Mouse (Mus musculus) liver, embryonic 12.5 days (tissue): ENCODE data around the gene Trank1. TPM values are rescaled to one million over a fixed set of nuclear protein-coding genes. Genes with fewer than 3 reads are reported as not detected.

Source experiments
- ATAC-seq: fragments of 200-750 bp; cut with Nextera tagmentation; 2 replicates; pipeline ENCODE4 v1.8.0; 2017; ENCODE audit warnings: moderate number of reproducible peaks, mild to moderate bottlenecking, moderate library complexity
- H3K27ac ChIP-seq: fragments of 300-500 bp; sonication (generic); 2 replicates; pipeline ENCODE4 v1.5.1; 2016; ENCODE audit warnings: mild to moderate bottlenecking
- H3K27me3 ChIP-seq: fragments of 300-500 bp; sonication (generic); replicated peaks from 2 replicates; pipeline ENCODE4 v1.6.1; 2016; ENCODE audit warnings: mild to moderate bottlenecking, moderate library complexity
- H3K36me3 ChIP-seq: fragments of 300-500 bp; sonication (generic); 2 replicates; pipeline ENCODE4 v1.6.1; 2016; ENCODE audit warnings: mild to moderate bottlenecking, moderate library complexity
- H3K4me1 ChIP-seq: fragments of 300-500 bp; sonication (generic); 2 replicates; pipeline ENCODE4 v1.6.1; 2016
- H3K4me2 ChIP-seq: fragments of 300-500 bp; sonication (generic); 2 replicates; pipeline ENCODE4 v1.6.1; 2016; ENCODE audit warnings: mild to moderate bottlenecking, moderate library complexity
- H3K4me3 ChIP-seq: fragments of 300-500 bp; sonication (generic); 2 replicates; pipeline ENCODE4 v1.5.1; 2016; ENCODE audit warnings: mild to moderate bottlenecking, moderate library complexity
- H3K9ac ChIP-seq: fragments of 300-500 bp; sonication (generic); 2 replicates; pipeline ENCODE4 v1.6.1; 2016; ENCODE audit warnings: mild to moderate bottlenecking, moderate library complexity
- H3K9me3 ChIP-seq: fragments of 300-500 bp; sonication (generic); replicated peaks from 2 replicates; pipeline ENCODE4 v1.6.1; 2016; ENCODE audit warnings: mild to moderate bottlenecking, moderate library complexity
- WGBS: fragments of 180-500 bp; shearing (Covaris S2); methylation state at CpG from one replicate; pipeline ENCODE4 v1.1.7; 2016; ENCODE audit not compliant: insufficient replicate concordance; 5-methylcytosine and 5-hydroxymethylcytosine counted together
- polyA plus RNA-seq: library from polyadenylated mRNA; unstranded; fragments of >200 nt; fragmentation: Nextera tagmentation; extraction: Ambion mirVana; gene quantifications from 2 replicates; pipeline ENCODE4 v1.2.1, GENCODE M21; 2016

The Trank1 gene
- polyA plus RNA-seq, 1 experiment from 2014 or later, result not detected

DNA sequence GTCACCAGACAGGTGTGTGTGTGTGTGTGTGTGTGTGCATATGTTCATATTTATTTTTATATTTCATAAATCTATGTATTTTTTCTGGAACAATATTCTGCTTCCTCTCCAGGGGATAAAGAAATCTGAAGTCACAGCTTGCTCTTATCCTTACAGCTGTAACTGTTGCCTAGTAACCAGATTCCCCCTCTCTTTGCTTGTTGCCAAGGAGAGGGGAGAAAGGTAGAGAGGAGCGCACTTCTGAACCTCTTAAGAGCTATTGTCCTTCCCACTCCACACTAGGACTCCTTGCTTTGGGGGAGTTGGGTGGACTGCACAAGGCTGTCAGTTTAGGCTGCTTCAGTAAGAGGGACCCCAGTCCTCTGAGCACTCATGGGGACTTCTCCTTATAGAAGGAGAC, 40.1 kb downstream of the Trank1 start:
- no peak for ATAC-seq
- Histone ChIP-seq H3K9me3 (no peaks in the 10 kb centered on the region), H3K4me3 (no peak overlapping the region), H3K27me3 (no peaks in the 10 kb centered on the region), H3K36me3 (no peaks in the 10 kb centered on the region), H3K4me1 (no peaks in the 10 kb centered on the region), H3K9ac (no peak overlapping the region), H3K4me2 (no peak overlapping the region), H3K27ac (no peak overlapping the region)
- 53% methylated on average over 1 of the region's 1 CpGs for WGBS

DNA sequence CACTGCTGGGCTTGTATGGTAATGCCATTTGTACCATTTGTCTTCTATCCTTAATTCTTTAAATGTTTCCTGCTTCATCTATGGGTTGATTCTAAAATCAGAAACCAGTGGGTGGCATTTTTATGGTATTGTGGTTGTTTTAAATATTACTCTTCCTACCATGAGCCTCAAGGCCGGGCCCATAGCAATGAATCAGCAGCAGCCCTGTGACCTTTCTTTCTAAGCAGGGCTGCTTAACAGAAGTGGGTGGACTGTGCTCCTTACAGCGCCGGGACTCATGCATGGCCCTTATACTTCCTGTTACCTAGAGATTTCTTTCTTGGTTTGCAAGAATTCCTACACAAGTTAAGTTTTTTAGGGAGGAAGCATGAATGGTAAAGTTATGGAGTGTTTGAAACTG, 41.1 kb downstream of the Trank1 start:
- Histone ChIP-seq H3K9me3 (no peaks in the 10 kb centered on the region), H3K9ac (no peak overlapping the region), H3K27me3 (no peaks in the 10 kb centered on the region), H3K36me3 (no peaks in the 10 kb centered on the region), H3K4me2 (no peak overlapping the region), H3K27ac (no peak overlapping the region), H3K4me3 (no peak overlapping the region), H3K4me1 (no peaks in the 10 kb centered on the region)
- ATAC-seq, result no peak
- 66% methylated on average over 3 of the region's 3 CpGs for WGBS

GRCm38 (mm10) chr9:111355041-111355440, 43.5 kb downstream of the Trank1 start:
- Histone ChIP-seq H3K36me3 (no peaks in the 10 kb centered on the region), H3K27me3 (no peaks in the 10 kb centered on the region), H3K4me1 (no peaks in the 10 kb centered on the region), H3K27ac (no peak overlapping the region), H3K4me2 (no peak overlapping the region), H3K4me3 (no peak overlapping the region), H3K9ac (no peak overlapping the region), H3K9me3 (no peaks in the 10 kb centered on the region)
- WGBS, result 53% methylated on average over 4 of the region's 4 CpGs
- no peak for ATAC-seq

DNA sequence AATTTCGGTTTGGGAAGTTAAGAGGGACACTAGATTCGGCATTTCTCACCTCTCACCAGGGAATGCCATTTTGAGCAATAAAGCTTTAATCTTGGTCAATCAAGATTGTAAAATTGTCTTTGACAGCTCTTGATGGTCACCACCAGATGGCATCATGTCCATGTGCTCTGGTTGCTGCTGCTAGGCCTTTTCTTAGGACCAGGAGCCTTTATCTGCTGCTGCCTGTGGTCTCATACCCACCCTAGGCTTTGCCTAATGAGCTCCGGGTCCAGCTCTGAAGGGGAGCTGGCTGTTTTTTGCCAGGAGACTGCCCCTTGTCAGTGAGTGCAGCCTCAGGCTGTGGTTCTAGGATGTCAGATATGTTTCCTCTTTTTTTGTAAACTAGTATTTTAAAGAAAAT, 44.8 kb downstream of the Trank1 start:
- Histone ChIP-seq H3K4me1 (no peaks in the 10 kb centered on the region), H3K4me2 (no peak overlapping the region), H3K9me3 (no peaks in the 10 kb centered on the region), H3K9ac (no peak overlapping the region), H3K4me3 (no peak overlapping the region), H3K27ac (no peak overlapping the region), H3K36me3 (no peaks in the 10 kb centered on the region), H3K27me3 (no peaks in the 10 kb centered on the region)
- no peak for ATAC-seq
- WGBS, result 31% methylated on average over 3 of the region's 3 CpGs

DNA sequence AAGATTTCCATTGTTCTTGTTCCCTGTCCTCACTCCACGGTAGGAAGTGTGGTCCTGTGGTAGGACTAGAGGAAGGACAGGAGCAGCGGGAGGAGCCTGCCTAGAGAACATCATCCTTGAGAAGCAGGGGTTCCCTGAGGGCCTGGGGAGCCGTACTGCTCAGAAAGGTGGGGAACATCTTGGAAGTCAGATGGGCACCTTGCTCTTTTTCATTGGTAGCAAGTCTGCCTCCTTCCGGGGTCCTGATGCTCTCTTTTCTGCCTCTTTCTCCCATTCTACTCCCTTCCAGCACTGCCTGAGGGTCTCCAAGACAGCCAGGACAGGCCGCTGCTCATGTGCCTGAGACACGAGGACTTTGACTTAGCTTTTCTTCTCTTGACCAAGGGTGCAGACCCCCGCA, 52.1 kb downstream of the Trank1 start:
- ATAC-seq, result no peak
- Histone ChIP-seq H3K4me3 (no peak overlapping the region), H3K27me3 (no peaks in the 10 kb centered on the region), H3K4me1 (no peaks in the 10 kb centered on the region), H3K9me3 (no peaks in the 10 kb centered on the region), H3K9ac (no peak overlapping the region), H3K36me3 (no peaks in the 10 kb centered on the region), H3K27ac (no peak overlapping the region), H3K4me2 (no peak overlapping the region)
- 48% methylated on average over 7 of the region's 7 CpGs for WGBS

DNA sequence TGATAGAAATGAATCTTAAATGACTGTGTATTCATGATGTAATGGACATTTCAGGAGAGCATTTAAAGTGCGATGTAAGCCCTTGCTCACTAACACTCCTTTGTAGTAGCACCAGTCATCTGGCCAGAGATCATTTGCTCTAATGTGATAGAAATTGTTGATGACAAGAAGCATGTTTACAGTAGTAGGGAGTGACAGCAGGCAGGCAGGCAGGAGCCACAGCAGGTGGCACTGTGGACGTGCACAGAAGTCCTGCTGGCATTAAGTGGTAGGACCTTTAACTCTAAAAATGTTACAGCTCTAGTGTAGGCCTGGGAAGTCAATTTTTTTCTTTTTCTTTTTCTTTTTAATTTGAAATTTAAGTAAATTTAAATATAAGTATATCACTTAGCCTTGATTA, 56.2 kb downstream of the Trank1 start:
- 64% methylated on average over 2 of the region's 2 CpGs for WGBS
- no peak for ATAC-seq
- H3K9me3 ChIP-seq, result no peaks in the 10 kb centered on the region

GRCm38 (mm10) chr9:111372079-111372478, 60.5 kb downstream of the Trank1 start:
- Histone ChIP-seq H3K27me3 (no peaks in the 10 kb centered on the region), H3K9me3 (no peaks in the 10 kb centered on the region), H3K4me2 (no peak overlapping the region), H3K27ac (no peak overlapping the region), H3K4me1 (no peaks in the 10 kb centered on the region), H3K9ac (no peak overlapping the region), H3K36me3 (no peaks in the 10 kb centered on the region), H3K4me3 (no peak overlapping the region)
- ATAC-seq, result no peak
- WGBS, result 76% methylated on average over 3 of the region's 3 CpGs

More for the DNA sequence above, 56.2 kb downstream of the Trank1 start:
- Histone ChIP-seq H3K9ac (no peak overlapping the region), H3K4me2 (no peak overlapping the region), H3K27me3 (no peaks in the 10 kb centered on the region), H3K4me1 (no peaks in the 10 kb centered on the region), H3K4me3 (no peak overlapping the region), H3K27ac (no peak overlapping the region), H3K36me3 (no peaks in the 10 kb centered on the region)

GRCm38 (mm10) chr9:111377868-111378267, 66.3 kb downstream of the Trank1 start:
- Histone ChIP-seq H3K4me1 (no peaks in the 10 kb centered on the region), H3K27me3 (no peaks in the 10 kb centered on the region), H3K9me3 (no peaks in the 10 kb centered on the region), H3K4me3 (no peak overlapping the region), H3K27ac (no peak overlapping the region), H3K9ac (no peak overlapping the region), H3K36me3 (no peaks in the 10 kb centered on the region), H3K4me2 (no peak overlapping the region)
- 68% methylated on average over 6 of the region's 6 CpGs for WGBS
- no peak for ATAC-seq

DNA sequence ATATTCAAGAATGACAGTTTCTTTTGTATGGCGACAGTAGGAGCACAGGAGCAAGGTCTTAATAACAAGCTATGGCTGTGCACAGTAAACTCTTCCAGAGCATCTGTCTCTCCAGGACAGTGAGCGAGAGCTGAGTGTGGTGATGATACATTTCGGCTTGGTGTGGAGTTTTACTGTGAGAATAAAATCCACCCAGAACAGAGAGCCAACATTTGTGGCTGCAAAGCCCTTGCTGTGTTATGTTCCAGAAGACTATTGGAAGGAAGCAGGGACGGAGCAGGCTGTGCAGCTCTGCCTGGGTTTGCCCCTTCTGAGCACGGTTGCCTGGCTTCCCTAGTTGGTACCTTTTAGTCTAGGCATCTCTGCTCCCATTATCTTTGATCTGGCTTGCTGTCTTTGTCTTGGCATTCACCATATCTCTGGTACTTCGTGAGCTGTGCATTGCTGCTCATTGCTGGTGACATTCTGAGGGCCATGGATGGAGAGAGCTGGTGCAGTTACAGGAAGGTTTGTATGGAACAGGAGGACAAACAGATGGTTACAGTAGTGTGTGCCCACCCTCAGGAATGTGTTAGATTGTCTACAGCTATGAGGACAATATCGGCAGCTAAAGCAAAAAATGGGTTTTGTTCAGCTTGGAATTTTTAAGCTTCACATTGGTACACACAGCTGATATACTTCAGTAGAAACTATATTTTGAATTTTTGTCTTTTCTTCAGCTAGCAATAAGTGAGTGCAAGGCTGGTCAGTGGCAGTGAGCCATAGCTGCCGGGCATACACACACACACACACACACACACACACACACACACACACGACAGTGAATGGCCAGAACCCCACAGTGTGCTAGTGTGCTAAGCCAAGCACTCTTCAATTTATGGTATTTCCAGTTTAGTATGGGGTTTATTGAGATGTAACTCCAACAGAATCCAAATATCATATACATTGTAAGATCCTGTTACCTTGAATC, 69.8 kb downstream of the Trank1 start:
- no peak overlapping the region for H3K4me3 ChIP-seq
- no peak for ATAC-seq
- 64% methylated on average over 9 of the region's 9 CpGs for WGBS

DNA sequence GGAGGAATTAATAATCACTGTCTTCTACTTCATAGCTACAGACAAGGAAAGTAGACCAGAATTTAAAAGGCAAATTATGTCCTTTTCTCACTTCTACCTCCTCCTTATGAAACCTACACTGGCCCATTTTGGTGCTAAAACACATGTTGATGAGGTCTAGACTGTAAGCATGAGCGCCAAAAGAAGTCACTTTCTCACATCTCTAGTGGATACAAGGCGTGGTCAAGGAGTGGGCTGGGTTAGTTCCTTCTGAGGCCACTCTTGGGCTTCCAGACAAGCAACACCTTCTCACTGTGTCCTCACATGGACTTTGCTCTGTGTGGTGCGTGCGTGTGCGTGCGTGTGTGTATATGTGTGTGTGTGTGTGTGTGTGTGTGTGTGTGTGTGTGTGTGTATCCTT, 70.9 kb downstream of the Trank1 start:
- Histone ChIP-seq H3K4me1 (no peaks in the 10 kb centered on the region), H3K36me3 (no peaks in the 10 kb centered on the region), H3K27me3 (no peaks in the 10 kb centered on the region), H3K4me2 (no peak overlapping the region), H3K9ac (no peak overlapping the region), H3K9me3 (no peaks in the 10 kb centered on the region), H3K27ac (no peak overlapping the region), H3K4me3 (no peak overlapping the region)
- WGBS, result 69% methylated on average over 6 of the region's 6 CpGs
- no peak for ATAC-seq

More for the DNA sequence above, 69.8 kb downstream of the Trank1 start:
- H3K4me2 ChIP-seq, result no peak overlapping the region
- no peaks in the 10 kb centered on the region for H3K4me1 ChIP-seq
- no peak overlapping the region for H3K27ac ChIP-seq
- no peaks in the 10 kb centered on the region for H3K9me3 ChIP-seq
- no peaks in the 10 kb centered on the region for H3K27me3 ChIP-seq
- no peaks in the 10 kb centered on the region for H3K36me3 ChIP-seq
- no peak overlapping the region for H3K9ac ChIP-seq

GRCm38 (mm10) chr9:111383046-111383445, 71.5 kb downstream of the Trank1 start:
- no peaks in the 10 kb centered on the region for H3K4me1 ChIP-seq
- no peak overlapping the region for H3K4me2 ChIP-seq
- no peak overlapping the region for H3K4me3 ChIP-seq
- no peaks in the 10 kb centered on the region for H3K9me3 ChIP-seq
- no peak overlapping the region for H3K9ac ChIP-seq
- no peak overlapping the region for H3K27ac ChIP-seq
- no peaks in the 10 kb centered on the region for H3K27me3 ChIP-seq
- no peaks in the 10 kb centered on the region for H3K36me3 ChIP-seq
- ATAC-seq, result no peak
- 60% methylated on average over 3 of the region's 3 CpGs for WGBS

DNA sequence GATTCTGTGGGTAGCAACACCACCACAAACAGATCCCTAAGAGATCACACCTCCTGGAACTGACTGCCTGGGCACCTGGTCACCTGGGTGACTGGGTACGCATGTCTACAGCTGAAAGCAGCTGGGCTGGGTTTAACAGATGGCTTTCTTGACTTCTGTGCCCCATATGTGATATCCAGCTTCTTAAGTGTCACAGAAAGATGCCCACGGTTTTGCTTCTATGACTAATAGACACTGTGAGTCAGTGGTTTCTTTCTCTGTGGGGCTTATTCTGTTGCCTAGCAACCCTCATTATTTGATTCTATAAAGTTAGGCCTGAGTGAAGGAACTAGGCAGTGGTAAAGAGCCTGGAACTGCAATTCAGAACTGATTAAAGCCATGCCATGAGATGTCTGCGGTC, 72.2 kb downstream of the Trank1 start:
- WGBS, result 60% methylated on average over 3 of the region's 3 CpGs
- ATAC-seq, result no peak
- Histone ChIP-seq H3K9me3 (no peaks in the 10 kb centered on the region), H3K27me3 (no peaks in the 10 kb centered on the region), H3K36me3 (no peaks in the 10 kb centered on the region), H3K4me3 (no peak overlapping the region), H3K27ac (no peak overlapping the region), H3K4me1 (no peaks in the 10 kb centered on the region), H3K9ac (no peak overlapping the region), H3K4me2 (no peak overlapping the region)
